Mouse (Mus musculus): ENCODE data around the gene Cd164. TPM values are rescaled to one million over a fixed set of nuclear protein-coding genes. Genes with fewer than 3 reads are reported as not detected.

The Cd164 gene
- polyA plus RNA-seq (2012; ENCODE audit: low replicate concordance) = 314 and 544 TPM in 2 replicates

DNA sequence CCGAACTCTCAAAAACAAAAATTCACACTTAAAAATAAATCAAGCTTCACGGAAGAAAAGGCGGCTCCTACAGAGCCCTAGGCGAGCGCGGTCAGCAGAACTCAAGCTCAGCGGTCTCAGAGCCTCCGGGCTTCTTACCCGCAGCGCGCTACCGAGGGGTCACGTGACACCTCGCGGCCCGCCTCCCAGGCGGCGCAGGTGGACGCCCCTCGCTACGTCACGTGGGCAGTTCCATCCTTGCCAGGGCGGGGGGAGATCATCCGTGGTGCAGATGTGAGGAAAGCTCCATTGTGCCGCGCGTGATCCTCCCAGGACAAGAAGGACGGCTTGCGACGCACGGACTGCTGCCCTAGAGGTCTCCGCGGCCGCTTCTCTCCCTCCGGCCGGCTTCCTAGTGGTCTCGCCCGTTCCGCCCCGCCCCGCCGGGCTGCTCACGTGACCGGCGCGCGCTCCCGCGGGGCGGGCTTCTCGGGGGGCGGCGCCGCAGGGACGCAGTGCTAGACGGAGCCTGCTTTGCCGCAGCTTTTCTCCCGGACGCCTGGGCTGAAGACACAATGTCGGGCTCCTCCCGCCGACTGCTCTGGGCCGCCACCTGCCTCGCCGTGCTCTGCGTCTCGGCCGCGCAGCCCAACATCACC lies at the start of gene Cd164:
TSS of gene Cd164 (plus strand) at position 434 of the 638 bp plus-strand sequence.

DNA sequence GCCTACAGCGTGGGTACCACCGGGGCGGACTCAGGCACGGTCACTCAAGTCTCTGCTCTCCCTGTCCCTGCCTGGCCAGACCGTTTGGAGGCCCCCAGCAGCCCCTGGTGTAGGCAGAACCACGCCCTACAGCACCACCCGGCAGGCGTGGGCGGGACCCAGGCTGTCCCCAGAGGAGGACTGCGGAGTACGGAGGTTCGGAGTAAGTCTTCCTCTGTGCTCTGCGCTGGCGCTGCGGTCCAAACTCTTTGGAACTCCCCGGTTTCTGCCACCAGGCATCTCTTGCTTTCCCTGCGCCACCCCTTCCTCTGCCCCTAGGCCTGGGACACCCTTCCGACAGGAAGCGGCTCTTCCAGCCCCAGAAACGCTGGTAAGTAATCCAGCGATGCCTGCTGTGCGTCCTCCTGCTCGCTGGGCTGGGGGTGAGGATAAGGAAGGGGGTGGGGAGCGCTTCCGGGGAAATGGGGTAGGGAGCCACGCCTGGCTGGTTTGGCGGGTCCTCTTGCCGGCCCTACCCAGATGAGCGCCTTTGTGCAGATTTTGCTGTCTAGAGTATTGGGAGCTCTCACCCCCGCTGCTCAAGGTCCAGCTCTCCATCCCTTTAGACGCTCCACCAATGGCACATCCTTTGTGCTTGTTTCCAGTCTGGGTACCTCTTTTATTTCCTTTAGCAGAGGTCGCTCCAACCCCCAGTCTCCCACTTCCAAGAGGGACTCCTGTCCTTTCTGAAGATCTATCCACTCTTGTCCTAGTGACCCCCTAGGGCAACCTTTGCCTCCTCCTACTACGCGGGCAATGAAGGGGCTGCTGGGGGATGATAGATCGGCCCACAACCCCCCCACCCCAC lies 42.8 kb upstream of the Cd164 start, which contains the start of gene Mical1:
TSS of gene Mical1 (plus strand) at position 144 of the 847 bp plus-strand sequence.

DNA sequence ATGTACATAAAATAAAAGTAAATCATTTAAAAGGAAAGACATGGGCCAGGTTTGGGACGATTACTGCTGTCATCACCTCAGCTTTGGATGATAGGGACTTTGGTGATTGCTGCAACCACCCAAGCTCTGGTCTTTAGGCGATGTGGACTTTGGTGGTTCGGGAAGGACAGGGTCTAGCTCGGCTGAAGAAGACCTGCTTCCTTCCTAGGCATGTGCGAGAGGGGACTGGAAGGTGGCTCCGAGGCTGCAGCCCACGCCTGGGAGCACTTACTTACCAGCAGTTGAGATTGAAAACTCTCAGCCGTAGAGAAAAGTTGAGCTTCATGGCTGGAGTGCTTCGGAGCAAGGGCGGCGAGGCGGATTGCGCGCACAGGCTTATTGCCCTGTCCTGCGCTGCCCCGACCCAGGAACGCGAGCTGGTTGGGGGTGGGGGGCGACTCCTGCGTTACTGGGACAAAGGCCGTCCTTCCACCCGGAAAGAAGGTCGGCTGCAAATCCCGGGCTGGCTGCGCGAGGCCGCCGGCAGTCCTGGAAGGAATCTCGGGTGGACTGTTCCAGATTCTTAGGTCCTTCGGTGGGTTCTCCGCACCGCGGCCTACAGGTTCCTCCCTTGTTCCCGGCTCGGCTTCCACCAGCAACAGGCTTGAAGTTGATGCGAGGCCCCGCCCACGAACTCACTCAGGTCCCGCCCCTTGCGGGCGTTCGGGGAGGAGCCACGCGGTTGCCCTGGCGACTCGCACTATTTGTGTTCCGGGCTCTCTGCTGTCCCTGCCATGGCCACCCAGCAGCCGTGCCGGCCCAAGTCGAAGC lies 29.3 kb upstream of the Cd164 start, which contains the start of the genes Smpd2 and Ppil6:
TSS of gene Smpd2 (minus strand) at position 662 of the 810 bp plus-strand sequence.
TSS of gene Ppil6 (plus strand) at position 732 of the 810 bp plus-strand sequence.

Other genes with a start within 250 kb of the Cd164 start
- 4.6 and 7.4 TPM in 2 replicates for gene Fig4, start 216.2 kb upstream of the Cd164 start, polyA plus RNA-seq (2012; ENCODE audit: low replicate concordance)
- gene Ak9, start 215.4 kb upstream of the Cd164 start, polyA plus RNA-seq (2012; ENCODE audit: low replicate concordance) = not detected in 2 replicates
- gene Zbtb24, start 69.0 kb upstream of the Cd164 start, polyA plus RNA-seq (2012; ENCODE audit: low replicate concordance) = 18.6 and 24.2 TPM in 2 replicates
- gene Mical1, start 43.1 kb upstream of the Cd164 start, polyA plus RNA-seq (2012; ENCODE audit: low replicate concordance) = 108 and 168 TPM in 2 replicates
- 18.6 and 45.4 TPM in 2 replicates for gene Smpd2, start 29.0 kb upstream of the Cd164 start, polyA plus RNA-seq (2012; ENCODE audit: low replicate concordance)
- gene Ppil6, start 29.0 kb upstream of the Cd164 start, polyA plus RNA-seq (2012; ENCODE audit: low replicate concordance) = not detected in 2 replicates
- gene Ccdc162, start 197.2 kb downstream of the Cd164 start, polyA plus RNA-seq (2012; ENCODE audit: low replicate concordance) = 0.23 and 0.25 TPM in 2 replicates

All from hematopoietic multipotent progenitor cell, adult 10-12 weeks (in vitro differentiated cells).